Mouse (Mus musculus) testis, adult 2 months (tissue): Measurements from ENCODE around the gene Adamts20. TPM values are rescaled to one million over a fixed set of nuclear protein-coding genes. Genes with fewer than 3 reads are reported as not detected.

Experiments used
- H3K27ac ChIP-seq: fragments of 200-500 bp; 2 replicates; pipeline ENCODE4 v1.5.1; 2012; ENCODE audit warnings: low read depth, low read length; ENCODE audit not compliant: control insufficient read depth, insufficient read depth
- H3K27me3 ChIP-seq: fragments of 200-500 bp; 2 replicates; pipeline ENCODE4 v1.6.1; 2012; ENCODE audit warnings: mild to moderate bottlenecking, low read length, moderate library complexity; ENCODE audit not compliant: control insufficient read depth, insufficient read depth
- H3K36me3 ChIP-seq: fragments of 200-500 bp; 2 replicates; pipeline ENCODE4 v1.6.1; 2012; ENCODE audit warnings: mild to moderate bottlenecking, low read length; ENCODE audit not compliant: control insufficient read depth, insufficient read depth
- H3K4me1 ChIP-seq: fragments of 200-500 bp; 2 replicates; pipeline ENCODE4 v1.6.1; 2012; ENCODE audit warnings: low read length; ENCODE audit not compliant: control insufficient read depth, insufficient read depth
- H3K4me3 ChIP-seq: fragments of 200-500 bp; 2 replicates; pipeline ENCODE4 v1.5.1; 2012; ENCODE audit warnings: low read depth, mild to moderate bottlenecking, low read length, moderate library complexity, mixed read lengths; ENCODE audit not compliant: control insufficient read depth
- CTCF ChIP-seq: fragments of 200-500 bp; IDR thresholded peaks from 2 replicates; pipeline ENCODE4 v1.5.1; 2012; ENCODE audit warnings: low read depth, mild to moderate bottlenecking, inconsistent platforms, low read length, moderate library complexity; ENCODE audit not compliant: control insufficient read depth, insufficient read depth, insufficient replicate concordance
- POLR2A ChIP-seq: fragments of 200-500 bp; IDR thresholded peaks from 2 replicates; pipeline ENCODE4 v1.6.1; 2012; ENCODE audit warnings: low read depth, mild to moderate bottlenecking, inconsistent platforms, low read length, moderate library complexity; ENCODE audit not compliant: control insufficient read depth
- polyA plus RNA-seq: library from polyadenylated mRNA; depleted of rRNA; stranded (reverse); fragments of >200 nt; gene quantifications from 2 replicates; pipeline ENCODE4 v1.2.3, GENCODE M21; 2012

Adamts20 gene
- polyA plus RNA-seq, 1 experiment, result 1.5 TPM

- Histone ChIP-seq H3K4me1 (no peaks in the 10 kb centered on the region), H3K36me3 (no peaks in the 10 kb centered on the region), H3K4me3 (no peak overlapping the region), H3K27me3 (no peaks in the 10 kb centered on the region), H3K27ac (no peak overlapping the region)
- TF ChIP-seq CTCF (no peak), POLR2A (no peak)
Observed at GRCm38 (mm10) chr15:94482555-94482954, 17.3 kb upstream of the Adamts20 start.

- Histone ChIP-seq H3K4me3 (no peak overlapping the region), H3K4me1 (no peaks in the 10 kb centered on the region), H3K27ac (no peak overlapping the region), H3K27me3 (no peaks in the 10 kb centered on the region), H3K36me3 (no peaks in the 10 kb centered on the region)
- no peak for TF ChIP-seq CTCF
- no peak for TF ChIP-seq POLR2A
Observed at GRCm38 (mm10) chr15:94480792-94481191, 15.6 kb upstream of the Adamts20 start.

GRCm38 (mm10) chr15:94480248-94480647 lies 15.0 kb upstream of the Adamts20 start:
- TF ChIP-seq POLR2A (no peak), CTCF (no peak)
- Histone ChIP-seq H3K4me3 (no peak overlapping the region), H3K27ac (no peak overlapping the region), H3K36me3 (no peaks in the 10 kb centered on the region), H3K27me3 (no peaks in the 10 kb centered on the region), H3K4me1 (no peaks in the 10 kb centered on the region)

GRCm38 (mm10) chr15:94479513-94480136 lies 14.4 kb upstream of the Adamts20 start:
- H3K36me3 ChIP-seq, result no peaks in the 10 kb centered on the region
- no peaks in the 10 kb centered on the region for H3K4me1 ChIP-seq
- TF ChIP-seq POLR2A, result no peak
- no peak for TF ChIP-seq CTCF
- H3K27me3 ChIP-seq, result no peaks in the 10 kb centered on the region
- no peak overlapping the region for H3K4me3 ChIP-seq
- no peak overlapping the region for H3K27ac ChIP-seq

GRCm38 (mm10) chr15:94478706-94479105 lies 13.5 kb upstream of the Adamts20 start:
- no peak overlapping the region for H3K4me3 ChIP-seq
- H3K27me3 ChIP-seq, result no peaks in the 10 kb centered on the region
- H3K4me1 ChIP-seq, result no peaks in the 10 kb centered on the region
- TF ChIP-seq CTCF, result no peak
- TF ChIP-seq POLR2A, result no peak
- no peak overlapping the region for H3K27ac ChIP-seq
- no peaks in the 10 kb centered on the region for H3K36me3 ChIP-seq

GRCm38 (mm10) chr15:94477287-94477686 lies 12.1 kb upstream of the Adamts20 start:
- H3K4me1 ChIP-seq, result no peaks in the 10 kb centered on the region
- no peak overlapping the region for H3K27ac ChIP-seq
- TF ChIP-seq POLR2A (no peak), CTCF (no peak)
- H3K27me3 ChIP-seq, result no peaks in the 10 kb centered on the region
- H3K4me3 ChIP-seq, result no peak overlapping the region
- H3K36me3 ChIP-seq, result no peaks in the 10 kb centered on the region

- H3K4me3 ChIP-seq, result no peak overlapping the region
- no peaks in the 10 kb centered on the region for H3K27me3 ChIP-seq
- no peaks in the 10 kb centered on the region for H3K4me1 ChIP-seq
- TF ChIP-seq CTCF, result no peak
- no peak for TF ChIP-seq POLR2A
- no peaks in the 10 kb centered on the region for H3K36me3 ChIP-seq
- no peak overlapping the region for H3K27ac ChIP-seq
Observed at GRCm38 (mm10) chr15:94475975-94476374, 10.8 kb upstream of the Adamts20 start.
